Mouse (Mus musculus) stomach, embryonic 14.5 days (tissue): ENCODE results near the gene Kpnb1. TPM values are rescaled to one million over a fixed set of nuclear protein-coding genes. Genes with fewer than 3 reads are reported as not detected.
A peak's percentile ranks its signal among the peaks of the same experiment; 100 is the strongest.

Experiments
- ATAC-seq: fragments of 200-750 bp; cut with Nextera tagmentation; 2 replicates; pipeline ENCODE4 v1.8.0; 2017; ENCODE audit warnings: low read depth, moderate TSS enrichment; ENCODE audit not compliant: insufficient number of reproducible peaks, insufficient read depth, low FRiP score
- H3K27ac ChIP-seq: fragments of 300-500 bp; sonication (generic); 2 replicates; pipeline ENCODE4 v1.5.1; 2014; ENCODE audit warnings: mild to moderate bottlenecking, low read length, moderate library complexity, mixed read lengths
- H3K27me3 ChIP-seq: fragments of 300-500 bp; sonication (generic); 2 replicates; pipeline ENCODE4 v1.6.1; 2014; ENCODE audit warnings: low read length, control low read depth, mixed read lengths; ENCODE audit not compliant: control insufficient read depth, insufficient read depth
- H3K36me3 ChIP-seq: fragments of 300-500 bp; sonication (generic); 2 replicates; pipeline ENCODE4 v1.6.1; 2014; ENCODE audit warnings: mild to moderate bottlenecking, control low read depth, low read length, moderate library complexity, mixed read lengths; ENCODE audit not compliant: control insufficient read depth, insufficient read depth
- H3K4me1 ChIP-seq: fragments of 300-500 bp; sonication (generic); 2 replicates; pipeline ENCODE4 v1.6.1; 2014; ENCODE audit warnings: low read length, control low read depth, mixed read lengths; ENCODE audit not compliant: control insufficient read depth, insufficient read depth
- H3K4me2 ChIP-seq: fragments of 300-500 bp; sonication (generic); replicated peaks from 2 replicates; pipeline ENCODE4 v1.6.1; 2014; ENCODE audit warnings: low read depth, low read length, control low read depth
- H3K4me3 ChIP-seq: fragments of 300-500 bp; sonication (generic); 2 replicates; pipeline ENCODE4 v1.5.1; 2014; ENCODE audit warnings: low read depth, low read length, control low read depth
- H3K9ac ChIP-seq: fragments of 300-500 bp; sonication (generic); replicated peaks from 2 replicates; pipeline ENCODE4 v1.6.1; 2014; ENCODE audit warnings: low read depth, mild to moderate bottlenecking, control low read depth, low read length, moderate library complexity, mixed read lengths
- H3K9me3 ChIP-seq: fragments of 300-500 bp; sonication (generic); 2 replicates; pipeline ENCODE4 v1.6.1; 2016; ENCODE audit warnings: low read depth, low read length, control low read depth; ENCODE audit not compliant: control insufficient read depth
- WGBS: fragments of 180-500 bp; shearing (Covaris S2); extraction: QIAGEN DNeasy Blood & Tissue Kit; methylation state at CpG from one replicate; pipeline ENCODE4 v1.1.7; 2014; 5-methylcytosine and 5-hydroxymethylcytosine counted together
- microRNA-seq: library from miRNA; unstranded; fragments of <30 nt; microRNA quantifications from one replicate; pipeline ENCODE4, GENCODE M21; 2016
- polyA plus RNA-seq: library from polyadenylated mRNA; unstranded; fragments of >200 nt; fragmentation: Nextera tagmentation; extraction: Ambion mirVana; gene quantifications from 2 replicates; pipeline ENCODE4 v1.2.1, GENCODE M21; 2014

The Kpnb1 gene
- polyA plus RNA-seq, 1 experiment from 2014 or later: 65.1 TPM

- ATAC-seq: peak; percentile 30; the same call in 1 of the 2 replicates
- H3K4me1 ChIP-seq: peaks cover 8% of the 10 kb centered on the region
- no peak overlapping the region for H3K9ac ChIP-seq
- H3K27me3 ChIP-seq: peaks cover 8% of the 10 kb centered on the region
- 38% methylated on average over 10 of the region's 10 CpGs for WGBS
- no peak overlapping the region for H3K4me3 ChIP-seq
- H3K9me3 ChIP-seq: no peaks in the 10 kb centered on the region
- no peak overlapping the region for H3K4me2 ChIP-seq
- no peak overlapping the region for H3K27ac ChIP-seq
- no peaks in the 10 kb centered on the region for H3K36me3 ChIP-seq
These were observed 67.5 kb downstream of the Kpnb1 start for GRCm38 (mm10) chr11:97120221-97120620.

- H3K27ac ChIP-seq: no peak overlapping the region
- H3K4me2 ChIP-seq: no peak overlapping the region; the same call in 1 of the 2 replicates
- ATAC-seq: no peak
- H3K9me3 ChIP-seq: no peaks in the 10 kb centered on the region
- no peak overlapping the region for H3K4me3 ChIP-seq
- 8% methylated on average over 11 of the region's 11 CpGs for WGBS
- H3K36me3 ChIP-seq: no peaks in the 10 kb centered on the region
- peaks cover 37% of the 10 kb centered on the region for H3K27me3 ChIP-seq
- H3K9ac ChIP-seq: no peak overlapping the region
- H3K4me1 ChIP-seq: peaks cover 15% of the 10 kb centered on the region
These were observed 71.9 kb downstream of the Kpnb1 start for GRCm38 (mm10) chr11:97115797-97116196.

DNA sequence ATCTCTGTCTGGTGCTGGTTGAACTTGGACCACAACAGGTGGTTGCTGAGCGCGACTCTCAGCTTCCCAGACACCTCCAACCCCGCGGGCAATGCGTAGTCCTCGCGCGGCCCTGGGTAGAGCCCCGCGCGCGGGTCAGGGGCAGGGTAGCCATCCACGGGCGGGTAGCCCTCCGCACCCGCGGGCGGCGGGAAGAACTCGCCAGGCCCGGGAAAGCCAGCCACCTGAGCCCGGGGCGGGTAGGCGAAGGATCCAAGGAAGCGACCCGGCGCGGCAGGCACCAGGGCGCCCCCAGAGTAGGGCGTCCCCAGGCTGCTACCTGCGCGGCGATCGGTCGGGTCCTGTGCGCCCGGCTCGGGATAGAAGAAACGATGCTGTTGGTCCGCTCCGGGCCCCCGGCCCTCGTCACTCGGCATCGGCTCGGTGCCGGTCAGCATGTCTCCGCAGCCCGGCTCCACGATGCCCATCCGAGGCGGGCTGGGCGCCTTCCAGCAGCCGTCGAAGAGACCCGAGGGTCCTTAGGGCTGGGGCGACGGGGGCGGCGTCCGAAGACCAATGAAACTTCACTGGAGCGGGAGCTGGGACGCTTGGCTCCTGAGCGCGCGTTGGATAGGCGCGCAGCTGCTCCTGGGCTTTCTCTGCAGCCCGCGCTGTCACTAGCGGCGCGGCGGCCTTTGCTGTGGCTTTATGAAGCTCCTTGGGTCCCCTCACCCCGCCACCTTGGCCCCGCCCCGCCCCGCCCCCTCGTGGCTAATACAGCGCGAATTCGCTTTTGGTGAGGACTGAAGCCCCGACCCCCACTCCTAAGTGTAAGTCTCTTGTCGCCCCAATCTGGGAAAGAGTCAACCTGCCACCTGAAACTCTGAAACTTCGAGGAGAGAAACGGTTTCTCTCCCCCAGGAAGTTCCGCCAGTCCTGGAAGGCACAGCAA is 72.7 kb downstream of the Kpnb1 start, which contains the start of gene Tbx21:
TSS of gene Tbx21 (minus strand) at position 661 of the 931 bp plus-strand sequence.
- peaks cover 37% of the 10 kb centered on the region for H3K27me3 ChIP-seq
- no peak within 1 kb of the TSS for H3K27ac ChIP-seq
- H3K4me2 ChIP-seq: peak within 1 kb of the TSS; percentile 68
- H3K9me3 ChIP-seq: no peaks in the 10 kb centered on the region
- peak within 1 kb of the TSS; percentile 35 for H3K4me3 ChIP-seq
- H3K4me1 ChIP-seq: peaks cover 12% of the 10 kb centered on the region
- H3K9ac ChIP-seq: 0 out of 2 replicates have a peak within 1 kb of the TSS, but pooled peaks have one; percentile 6
- no peaks in the 10 kb centered on the region for H3K36me3 ChIP-seq
- ATAC-seq: no peak
- WGBS: under 1% methylated on average over 85 of the region's 87 CpGs

GRCm38 (mm10) chr11:97112519-97113125 is 75.1 kb downstream of the Kpnb1 start:
- Histone ChIP-seq H3K4me2 (no peak overlapping the region), H3K36me3 (no peaks in the 10 kb centered on the region), H3K4me1 (peaks cover 12% of the 10 kb centered on the region), H3K9ac (no peak overlapping the region), H3K9me3 (no peaks in the 10 kb centered on the region), H3K4me3 (no peak overlapping the region), H3K27me3 (peaks cover 37% of the 10 kb centered on the region), H3K27ac (no peak overlapping the region)
- no peak for ATAC-seq
- 81% methylated on average over 9 of the region's 9 CpGs for WGBS

Small RNA genes lying within 50 kb of the gene (microRNA-seq; reads per million reads assigned to microRNA genes)
- gene Mir7235: not detected

Other genes with a start within 250 kb of the Kpnb1 start
- gene Pnpo, start 243.9 kb downstream of the Kpnb1 start, polyA plus RNA-seq: 25.2 and 26.5 TPM in 2 replicates
- 15.7 and 19.1 TPM in 2 replicates for gene Sp2, start 204.9 kb downstream of the Kpnb1 start, polyA plus RNA-seq
- gene Sp6, start 174.5 kb downstream of the Kpnb1 start, polyA plus RNA-seq: 0.15 and 0.42 TPM in 2 replicates
- gene Scrn2, start 157.9 kb downstream of the Kpnb1 start, polyA plus RNA-seq: 17.7 and 19.7 TPM in 2 replicates
- 0.38 TPM in 1 of 2 replicates, not detected in the other for gene Lrrc46, start 146.5 kb downstream of the Kpnb1 start, polyA plus RNA-seq
- 86.7 and 89.2 TPM in 2 replicates for gene Mrpl10, start 146.3 kb downstream of the Kpnb1 start, polyA plus RNA-seq
- gene Osbpl7, start 137.3 kb downstream of the Kpnb1 start, polyA plus RNA-seq: 4.5 and 8.2 TPM in 2 replicates
- gene Tbx21, start 72.5 kb downstream of the Kpnb1 start, polyA plus RNA-seq: 0.20 TPM in 1 of 2 replicates, not detected in the other
- gene Tbkbp1, start 36.4 kb downstream of the Kpnb1 start, polyA plus RNA-seq: 3.7 TPM in 2 replicates
- 90.7 and 101 TPM in 2 replicates for gene Npepps, start 92.8 kb upstream of the Kpnb1 start, polyA plus RNA-seq
- 42.3 and 43.3 TPM in 2 replicates for gene Mrpl45, start 127.8 kb upstream of the Kpnb1 start, polyA plus RNA-seq
- gene Gpr179, start 164.2 kb upstream of the Kpnb1 start, polyA plus RNA-seq: 0.16 and 0.24 TPM in 2 replicates
- gene Socs7, start 174.7 kb upstream of the Kpnb1 start, polyA plus RNA-seq: 2.8 and 3.0 TPM in 2 replicates
- 6.4 and 6.5 TPM in 2 replicates for gene Arhgap23, start 227.7 kb upstream of the Kpnb1 start, polyA plus RNA-seq